Mouse (Mus musculus): ENCODE measurements around the gene A730049H05Rik.

The A730049H05Rik gene

GRCm38 (mm10) chr6:92827360-92827759 is 11.1 kb downstream of the A730049H05Rik start:
- DNase-seq (ENCODE audit: extremely low read depth, low read depth): no peak

GRCm38 (mm10) chr6:92829148-92829547 is 12.9 kb downstream of the A730049H05Rik start:
- DNase-seq (ENCODE audit: extremely low read depth, low read depth): no peak

DNA sequence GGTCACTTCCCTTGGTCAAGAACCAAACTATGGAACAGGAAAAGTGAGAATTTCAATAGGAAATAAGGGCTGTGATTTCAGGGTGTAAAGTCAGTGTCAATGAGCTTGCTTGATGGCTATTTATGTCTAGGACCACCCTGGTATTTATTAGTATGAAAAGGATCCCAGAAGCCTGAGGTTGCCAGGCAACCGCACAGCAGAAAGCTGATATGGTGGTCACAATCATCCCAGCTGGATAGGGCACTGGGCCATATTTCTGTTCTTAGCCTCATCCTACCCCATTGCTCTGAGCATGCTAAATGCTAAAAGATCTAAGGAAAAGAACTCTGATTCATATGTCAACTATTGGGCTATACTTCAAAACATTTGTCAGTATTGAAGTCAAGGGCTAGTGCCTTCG is 14.8 kb downstream of the A730049H05Rik start:
- no peak for DNase-seq (ENCODE audit: extremely low read depth, low read depth)

DNA sequence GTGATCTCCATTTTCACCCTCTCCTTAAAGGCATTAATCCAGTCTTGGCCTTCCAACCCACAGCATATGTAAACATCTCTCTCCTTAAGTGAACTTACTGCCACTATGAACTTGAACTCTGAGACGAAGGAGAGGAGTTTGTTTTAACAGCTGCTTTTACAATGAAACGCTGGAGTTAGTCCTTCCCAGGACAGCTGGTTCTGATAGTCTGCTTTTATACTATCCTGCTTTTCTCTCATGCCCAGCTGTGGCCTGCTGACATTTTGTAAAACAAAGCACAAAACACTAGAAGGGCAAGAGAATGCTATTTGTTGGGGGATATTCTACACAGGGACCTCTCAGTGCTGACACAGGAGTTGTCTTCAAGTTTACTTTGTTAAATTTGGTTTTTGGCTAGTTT is 25.7 kb downstream of the A730049H05Rik start:
- no peak for DNase-seq (ENCODE audit: extremely low read depth, low read depth)

GRCm38 (mm10) chr6:92843474-92843873 is 27.2 kb downstream of the A730049H05Rik start:
- DNase-seq (ENCODE audit: extremely low read depth, low read depth): no peak

DNA sequence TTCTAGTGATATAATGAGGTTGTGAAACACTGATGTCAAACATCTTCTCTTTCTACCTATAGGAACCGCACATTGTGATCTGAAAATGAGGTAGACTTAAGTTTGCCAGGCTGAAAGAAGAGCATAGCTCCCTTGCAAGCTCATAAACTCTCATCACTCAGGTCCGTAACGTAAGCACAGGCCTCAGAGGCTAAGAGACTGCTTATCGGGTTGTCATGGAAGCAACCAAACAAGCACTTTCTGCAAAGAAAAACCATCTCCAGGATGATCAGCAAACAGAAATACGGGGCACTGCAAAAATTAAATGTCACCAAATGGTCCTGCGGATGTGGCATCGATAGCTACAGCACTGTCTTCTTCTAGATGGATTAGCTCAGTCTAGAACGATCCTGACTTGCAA is 29.6 kb downstream of the A730049H05Rik start:
- no peak for DNase-seq (ENCODE audit: extremely low read depth, low read depth)

GRCm38 (mm10) chr6:92846614-92847013 is 30.3 kb downstream of the A730049H05Rik start:
- DNase-seq (ENCODE audit: extremely low read depth, low read depth): no peak

GRCm38 (mm10) chr6:92849208-92849607 is 32.9 kb downstream of the A730049H05Rik start:
- no peak for DNase-seq (ENCODE audit: extremely low read depth, low read depth)

GRCm38 (mm10) chr6:92850250-92850649 is 34.0 kb downstream of the A730049H05Rik start:
- DNase-seq (ENCODE audit: extremely low read depth, low read depth): no peak

- DNase-seq (ENCODE audit: extremely low read depth, low read depth): no peak
Measured at GRCm38 (mm10) chr6:92854873-92855272, 38.6 kb downstream of the A730049H05Rik start.

GRCm38 (mm10) chr6:92857761-92858160 is 41.5 kb downstream of the A730049H05Rik start:
- no peak for DNase-seq (ENCODE audit: extremely low read depth, low read depth)

DNA sequence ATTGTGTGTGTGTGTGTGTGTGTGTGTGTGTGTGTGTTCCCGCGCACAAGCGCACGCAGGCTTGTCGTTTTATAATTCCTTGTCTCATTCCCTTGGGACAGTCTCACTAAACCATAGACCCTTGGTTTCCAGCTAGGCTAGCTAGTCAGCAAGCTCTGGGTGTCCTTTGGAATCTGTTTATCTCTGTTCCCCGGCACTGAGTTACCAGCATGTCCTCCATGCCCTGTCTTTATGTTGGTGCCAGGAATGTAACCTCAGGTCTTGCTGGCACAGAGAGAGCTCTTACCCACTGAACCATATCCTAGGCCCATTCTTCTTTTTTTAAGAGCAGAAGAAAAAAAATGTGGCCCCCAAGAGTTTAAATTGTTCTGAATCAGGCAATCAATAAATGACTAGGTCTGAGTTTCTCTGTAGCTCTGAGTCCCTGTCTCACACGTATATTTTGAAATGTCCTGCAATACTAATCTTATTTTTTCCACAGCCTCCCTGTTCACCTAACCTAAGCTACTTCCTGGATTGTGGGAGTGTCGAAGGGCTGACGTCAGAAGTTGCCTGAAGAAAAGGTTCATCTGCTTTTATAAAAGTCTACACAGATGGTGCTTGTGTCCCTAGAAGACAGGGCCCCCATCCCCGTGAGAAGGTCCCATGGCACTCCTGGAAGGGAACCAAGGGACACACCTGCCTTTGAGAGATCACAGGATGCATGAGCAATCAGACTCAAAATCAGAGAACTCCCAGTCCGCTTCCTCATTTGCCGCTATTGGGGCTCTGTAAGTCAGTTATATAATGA is 42.6 kb downstream of the A730049H05Rik start:
- no peak for DNase-seq (ENCODE audit: extremely low read depth, low read depth)

GRCm38 (mm10) chr6:92860285-92860912 is 44.1 kb downstream of the A730049H05Rik start:
- no peak for DNase-seq (ENCODE audit: extremely low read depth, low read depth)

DNA sequence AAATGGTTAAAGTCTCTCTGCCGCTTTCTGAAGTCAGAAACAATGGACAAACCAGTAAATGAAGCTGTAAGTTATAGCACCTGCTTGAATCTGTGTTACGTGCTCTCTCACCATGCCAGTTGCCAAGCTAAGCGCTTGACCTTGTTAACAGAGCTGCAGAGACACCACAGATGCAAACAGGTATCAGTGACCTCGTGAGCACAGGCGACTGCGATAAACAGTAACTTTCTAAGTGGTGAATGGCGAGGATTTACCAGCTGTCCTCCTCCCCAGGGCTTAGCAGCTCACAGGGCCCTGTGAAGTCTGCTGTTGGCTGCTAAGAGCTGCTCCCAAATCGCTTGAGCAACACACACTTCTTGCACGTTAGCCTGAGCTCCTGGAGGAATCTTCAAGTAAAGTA is 46.3 kb downstream of the A730049H05Rik start:
- no peak for DNase-seq (ENCODE audit: extremely low read depth, low read depth)

DNA sequence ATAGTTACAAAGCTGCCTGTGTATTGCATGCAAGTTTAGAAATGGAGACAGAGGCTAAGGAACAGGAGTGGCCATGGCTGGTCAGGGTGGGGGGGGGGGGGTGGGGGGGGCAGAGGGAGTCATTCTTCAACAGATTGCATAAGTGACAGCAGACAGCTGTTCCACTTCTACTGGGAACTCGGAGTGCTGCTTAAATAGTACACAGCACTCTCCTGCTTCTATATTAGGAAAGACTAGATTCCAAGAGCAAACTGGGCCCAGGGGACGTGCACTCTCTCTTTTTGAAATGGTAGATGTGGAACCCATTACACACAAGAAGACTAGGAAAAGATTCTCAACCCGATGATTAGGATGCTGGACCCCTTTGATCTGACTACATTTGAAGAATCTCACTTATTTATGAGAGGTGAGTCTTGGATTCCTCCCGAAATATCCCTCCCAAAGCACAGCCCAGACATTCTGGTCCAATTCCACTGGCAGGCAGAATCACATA is 52.9 kb downstream of the A730049H05Rik start, which contains the start of gene Gm15737:
Gene Gm15737 (plus strand): TSS at position 269 of the 493 bp plus-strand sequence.
- no peak for DNase-seq (ENCODE audit: extremely low read depth, low read depth)

GRCm38 (mm10) chr6:92869582-92870219 is 53.4 kb downstream of the A730049H05Rik start:
- no peak for DNase-seq (ENCODE audit: extremely low read depth, low read depth)

GRCm38 (mm10) chr6:92871813-92872212 is 55.5 kb downstream of the A730049H05Rik start:
- no peak for DNase-seq (ENCODE audit: extremely low read depth, low read depth)

DNA sequence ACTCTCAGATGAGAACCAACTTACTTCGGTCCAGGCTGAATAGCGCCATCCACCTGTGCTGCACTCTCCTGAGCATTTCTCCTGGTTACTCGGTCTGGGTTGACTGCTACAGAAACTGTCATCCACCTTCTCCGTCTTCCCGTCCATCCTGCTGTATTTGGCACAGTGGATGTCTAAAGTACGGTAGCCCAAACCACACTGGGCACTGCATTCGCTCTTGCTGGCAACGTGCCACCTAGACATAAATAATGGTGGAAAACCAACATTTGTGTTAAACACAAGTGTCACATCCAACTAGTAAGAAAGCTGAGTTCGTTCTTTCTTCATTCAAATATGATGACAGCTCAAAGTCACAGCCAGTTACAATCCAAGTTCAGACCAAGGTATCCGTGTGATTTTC is 56.5 kb downstream of the A730049H05Rik start:
- DNase-seq (ENCODE audit: extremely low read depth, low read depth): no peak

DNA sequence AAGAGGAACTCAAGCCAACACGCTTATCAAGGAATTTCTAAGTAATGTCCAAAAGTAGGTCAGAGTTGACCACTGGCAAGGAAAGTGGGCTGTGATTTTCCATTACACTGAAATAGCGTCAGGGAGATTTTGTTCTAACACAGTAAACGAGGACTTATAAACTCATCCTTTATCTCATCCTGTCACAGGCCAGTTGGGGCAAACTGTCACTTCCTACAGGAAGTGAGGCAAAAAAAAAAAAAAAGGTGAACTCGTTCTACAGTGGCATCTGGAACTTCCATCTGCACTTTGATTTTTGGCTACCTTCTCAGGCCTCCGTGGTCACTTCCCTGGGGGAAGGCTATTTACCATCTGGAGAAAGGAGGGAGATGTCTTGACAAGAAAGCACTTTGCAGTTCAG is 58.6 kb downstream of the A730049H05Rik start:
- no peak for DNase-seq (ENCODE audit: extremely low read depth, low read depth)

DNA sequence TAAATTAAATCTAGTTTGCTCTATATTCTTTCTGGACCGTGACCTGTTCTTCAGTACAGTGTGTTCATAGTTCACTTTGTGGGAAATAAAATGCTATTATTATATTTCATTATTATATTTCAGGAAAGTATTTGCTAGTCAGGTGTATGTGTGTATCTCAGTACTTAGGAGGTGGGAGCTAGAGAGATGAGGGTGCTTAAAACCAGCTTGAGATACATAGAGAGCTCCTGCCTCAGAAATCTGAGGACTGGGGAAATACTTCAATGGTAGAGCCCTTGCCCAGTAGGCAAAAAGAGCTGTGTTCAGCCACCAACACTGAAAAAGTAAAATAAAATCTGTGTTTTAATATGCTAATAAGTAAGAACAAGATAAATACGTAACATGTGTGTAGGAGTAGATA is 59.1 kb downstream of the A730049H05Rik start:
- no peak for DNase-seq (ENCODE audit: extremely low read depth, low read depth)

DNA sequence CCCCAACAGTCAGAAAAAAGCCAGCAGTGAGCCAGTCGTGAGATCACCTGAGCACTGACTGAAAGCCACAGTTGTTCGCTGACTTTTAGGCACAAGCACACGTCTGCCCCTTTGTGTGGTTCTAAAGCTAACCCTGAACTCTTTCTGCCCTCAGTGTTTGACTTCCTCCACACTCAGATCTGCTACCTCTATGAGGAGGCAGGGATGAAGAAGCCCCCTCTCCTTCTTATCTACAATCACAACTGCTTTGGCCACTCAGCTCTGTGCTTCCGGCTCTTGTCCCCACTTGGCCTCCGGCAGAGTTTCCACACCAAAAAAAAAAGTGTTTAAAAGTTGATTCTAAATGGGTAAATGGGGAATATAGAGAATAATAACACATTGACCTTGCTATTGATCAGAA is 59.8 kb downstream of the A730049H05Rik start:
- no peak for DNase-seq (ENCODE audit: extremely low read depth, low read depth)

GRCm38 (mm10) chr6:92877236-92877635 is 61.0 kb downstream of the A730049H05Rik start:
- no peak for DNase-seq (ENCODE audit: extremely low read depth, low read depth)

Data from MEL-GATA-1-ER (cell line).